Mouse (Mus musculus): ENCODE measurements around the gene Nudt14. TPM values are rescaled to one million over a fixed set of nuclear protein-coding genes. Genes with fewer than 3 reads are reported as not detected.

Gene Nudt14
- total RNA-seq (2017): 17.9 and 21.9 TPM in 2 replicates

GRCm38 (mm10) chr12:112941776-112942713 is at the start of gene Nudt14:
Nudt14 (minus strand) TSS chr12:112942124.
- peak; percentile 72 to 75 for ATAC-seq (replicated peaks in 1 of 2; ENCODE audit: insufficient read depth in 1 of 2, low FRiP score in 2 of 2, low TSS enrichment in 1 of 2, low read depth in 1 of 2, poor library complexity in 2 of 2, severe bottlenecking in 2 of 2)

- ATAC-seq (replicated peaks in 1 of 2; ENCODE audit: insufficient read depth in 1 of 2, low FRiP score in 2 of 2, low TSS enrichment in 1 of 2, low read depth in 1 of 2, poor library complexity in 2 of 2, severe bottlenecking in 2 of 2): no peak
Measured at GRCm38 (mm10) chr12:112991444-112991843, 49.5 kb upstream of the Nudt14 start.

GRCm38 (mm10) chr12:112990706-112991405 is 48.9 kb upstream of the Nudt14 start:
- ATAC-seq (replicated peaks in 1 of 2; ENCODE audit: insufficient read depth in 1 of 2, low FRiP score in 2 of 2, low TSS enrichment in 1 of 2, low read depth in 1 of 2, poor library complexity in 2 of 2, severe bottlenecking in 2 of 2): no peak

GRCm38 (mm10) chr12:112987877-112988276 is 46.0 kb upstream of the Nudt14 start:
- ATAC-seq (replicated peaks in 1 of 2; ENCODE audit: insufficient read depth in 1 of 2, low FRiP score in 2 of 2, low TSS enrichment in 1 of 2, low read depth in 1 of 2, poor library complexity in 2 of 2, severe bottlenecking in 2 of 2): peak in 1 of 2 experiments; percentile 49; a peak in 2 of 4 replicates

- peak; percentile 41 to 56; a peak in 2 of 4 replicates for ATAC-seq (replicated peaks in 1 of 2; ENCODE audit: insufficient read depth in 1 of 2, low FRiP score in 2 of 2, low TSS enrichment in 1 of 2, low read depth in 1 of 2, poor library complexity in 2 of 2, severe bottlenecking in 2 of 2)
Measured at GRCm38 (mm10) chr12:112985346-112985745, 43.4 kb upstream of the Nudt14 start.

GRCm38 (mm10) chr12:112982031-112982430 is 40.1 kb upstream of the Nudt14 start:
- ATAC-seq (replicated peaks in 1 of 2; ENCODE audit: insufficient read depth in 1 of 2, low FRiP score in 2 of 2, low TSS enrichment in 1 of 2, low read depth in 1 of 2, poor library complexity in 2 of 2, severe bottlenecking in 2 of 2): no peak

- ATAC-seq (replicated peaks in 1 of 2; ENCODE audit: insufficient read depth in 1 of 2, low FRiP score in 2 of 2, low TSS enrichment in 1 of 2, low read depth in 1 of 2, poor library complexity in 2 of 2, severe bottlenecking in 2 of 2): no peak
Measured at GRCm38 (mm10) chr12:112977156-112977555, 35.2 kb upstream of the Nudt14 start.

GRCm38 (mm10) chr12:112976371-112977073 is 34.6 kb upstream of the Nudt14 start, which contains the start of gene Btbd6:
Btbd6 (plus strand) TSS chr12:112976482.
- peak; percentile 82 to 89 for ATAC-seq (replicated peaks in 1 of 2; ENCODE audit: insufficient read depth in 1 of 2, low FRiP score in 2 of 2, low TSS enrichment in 1 of 2, low read depth in 1 of 2, poor library complexity in 2 of 2, severe bottlenecking in 2 of 2)

GRCm38 (mm10) chr12:112974736-112975135 is 32.8 kb upstream of the Nudt14 start:
- ATAC-seq (replicated peaks in 1 of 2; ENCODE audit: insufficient read depth in 1 of 2, low FRiP score in 2 of 2, low TSS enrichment in 1 of 2, low read depth in 1 of 2, poor library complexity in 2 of 2, severe bottlenecking in 2 of 2): no peak

GRCm38 (mm10) chr12:112969616-112970015 is 27.7 kb upstream of the Nudt14 start:
- ATAC-seq (replicated peaks in 1 of 2; ENCODE audit: insufficient read depth in 1 of 2, low FRiP score in 2 of 2, low TSS enrichment in 1 of 2, low read depth in 1 of 2, poor library complexity in 2 of 2, severe bottlenecking in 2 of 2): no peak

- no peak for ATAC-seq (replicated peaks in 1 of 2; ENCODE audit: insufficient read depth in 1 of 2, low FRiP score in 2 of 2, low TSS enrichment in 1 of 2, low read depth in 1 of 2, poor library complexity in 2 of 2, severe bottlenecking in 2 of 2)
Measured at GRCm38 (mm10) chr12:112968943-112969342, 27.0 kb upstream of the Nudt14 start.

- ATAC-seq (replicated peaks in 1 of 2; ENCODE audit: insufficient read depth in 1 of 2, low FRiP score in 2 of 2, low TSS enrichment in 1 of 2, low read depth in 1 of 2, poor library complexity in 2 of 2, severe bottlenecking in 2 of 2): no peak
Measured at GRCm38 (mm10) chr12:112965783-112966182, 23.9 kb upstream of the Nudt14 start.

- no peak for ATAC-seq (replicated peaks in 1 of 2; ENCODE audit: insufficient read depth in 1 of 2, low FRiP score in 2 of 2, low TSS enrichment in 1 of 2, low read depth in 1 of 2, poor library complexity in 2 of 2, severe bottlenecking in 2 of 2)
Measured at GRCm38 (mm10) chr12:112961872-112962271, 19.9 kb upstream of the Nudt14 start.

- ATAC-seq (replicated peaks in 1 of 2; ENCODE audit: insufficient read depth in 1 of 2, low FRiP score in 2 of 2, low TSS enrichment in 1 of 2, low read depth in 1 of 2, poor library complexity in 2 of 2, severe bottlenecking in 2 of 2): no peak
Measured at GRCm38 (mm10) chr12:112961428-112961827, 19.5 kb upstream of the Nudt14 start.

GRCm38 (mm10) chr12:112959421-112959820 is 17.5 kb upstream of the Nudt14 start:
- no peak for ATAC-seq (replicated peaks in 1 of 2; ENCODE audit: insufficient read depth in 1 of 2, low FRiP score in 2 of 2, low TSS enrichment in 1 of 2, low read depth in 1 of 2, poor library complexity in 2 of 2, severe bottlenecking in 2 of 2)

- no peak for ATAC-seq (replicated peaks in 1 of 2; ENCODE audit: insufficient read depth in 1 of 2, low FRiP score in 2 of 2, low TSS enrichment in 1 of 2, low read depth in 1 of 2, poor library complexity in 2 of 2, severe bottlenecking in 2 of 2)
Measured at GRCm38 (mm10) chr12:112958303-112958702, 16.4 kb upstream of the Nudt14 start.

GRCm38 (mm10) chr12:112955800-112956199 is 13.9 kb upstream of the Nudt14 start:
- ATAC-seq (replicated peaks in 1 of 2; ENCODE audit: insufficient read depth in 1 of 2, low FRiP score in 2 of 2, low TSS enrichment in 1 of 2, low read depth in 1 of 2, poor library complexity in 2 of 2, severe bottlenecking in 2 of 2): peak; percentile 62; a peak in 3 of 4 replicates

Measured in hematopoietic stem cell, adult 5-6 weeks (primary cell).